Mouse (Mus musculus): ENCODE data around the gene Prr12.
A peak's percentile ranks its signal among the peaks of the same experiment; 100 is the strongest.

- peak; percentile 91 for TF ChIP-seq CTCF (IDR thresholded peaks at IDR 0.05)
- TF ChIP-seq EP300 (IDR thresholded peaks at IDR 0.05): no peak
Observed at GRCm38 (mm10) chr7:45078513-45078912, 25.8 kb upstream of the Prr12 start.
